Mouse (Mus musculus) hindbrain, embryonic 14.5 days (tissue): ENCODE measurements around the gene Pla2g6. TPM values are rescaled to one million over a fixed set of nuclear protein-coding genes. Genes with fewer than 3 reads are reported as not detected.

ENCODE experiments used
- ATAC-seq: fragments of 200-750 bp; cut with Nextera tagmentation; 2 replicates; pipeline ENCODE4 v1.8.0; 2017; ENCODE audit warnings: moderate number of reproducible peaks, mild to moderate bottlenecking, moderate TSS enrichment, moderate library complexity; ENCODE audit not compliant: low FRiP score
- DNase-seq: peaks from one replicate; pipeline ENCODE4 v3.0.0-alpha.2; 2015; ENCODE audit warnings: low spot score
- H3K27ac ChIP-seq: fragments of 300-500 bp; sonication (generic); 2 replicates; pipeline ENCODE4 v1.5.1; 2014; ENCODE audit warnings: mild to moderate bottlenecking, moderate library complexity
- H3K27me3 ChIP-seq: fragments of 300-500 bp; sonication (generic); 2 replicates; pipeline ENCODE4 v1.6.1; 2014; ENCODE audit warnings: mild to moderate bottlenecking, low read length, mixed read lengths; ENCODE audit not compliant: control insufficient read depth, insufficient read depth
- H3K36me3 ChIP-seq: fragments of 300-500 bp; sonication (generic); replicated peaks from 2 replicates; pipeline ENCODE4 v1.6.1; 2014; ENCODE audit not compliant: control insufficient read depth, insufficient read depth
- H3K4me1 ChIP-seq: fragments of 300-500 bp; sonication (generic); replicated peaks from 2 replicates; pipeline ENCODE4 v1.6.1; 2014; ENCODE audit warnings: antibody characterized with exemption, low read length, mixed read lengths; ENCODE audit not compliant: control insufficient read depth, insufficient read depth
- H3K4me2 ChIP-seq: fragments of 300-500 bp; sonication (generic); replicated peaks from 2 replicates; pipeline ENCODE4 v1.6.1; 2014; ENCODE audit warnings: mild to moderate bottlenecking, moderate library complexity
- H3K4me3 ChIP-seq: fragments of 300-500 bp; sonication (generic); replicated peaks from 2 replicates; pipeline ENCODE4 v1.5.1; 2014; ENCODE audit warnings: mild to moderate bottlenecking, low read length
- H3K9ac ChIP-seq: fragments of 300-500 bp; sonication (generic); 2 replicates; pipeline ENCODE4 v1.6.1; 2014
- H3K9me3 ChIP-seq: fragments of 300-500 bp; sonication (generic); 2 replicates; pipeline ENCODE4 v1.6.1; 2016; ENCODE audit warnings: low read length; ENCODE audit not compliant: control insufficient read depth
- WGBS: fragments of 180-500 bp; shearing (Covaris S2); extraction: QIAGEN DNeasy Blood & Tissue Kit; methylation state at CpG from one replicate; pipeline ENCODE4 v1.1.7; 2014; 5-methylcytosine and 5-hydroxymethylcytosine counted together
- polyA plus RNA-seq: library from polyadenylated mRNA; unstranded; fragments of >200 nt; fragmentation: Nextera tagmentation; extraction: Ambion mirVana; gene quantifications from 2 replicates; pipeline ENCODE4 v1.2.1, GENCODE M21; 2014

Pla2g6 gene
- polyA plus RNA-seq, 1 experiment from 2014 or later = 22.9 TPM

DNA sequence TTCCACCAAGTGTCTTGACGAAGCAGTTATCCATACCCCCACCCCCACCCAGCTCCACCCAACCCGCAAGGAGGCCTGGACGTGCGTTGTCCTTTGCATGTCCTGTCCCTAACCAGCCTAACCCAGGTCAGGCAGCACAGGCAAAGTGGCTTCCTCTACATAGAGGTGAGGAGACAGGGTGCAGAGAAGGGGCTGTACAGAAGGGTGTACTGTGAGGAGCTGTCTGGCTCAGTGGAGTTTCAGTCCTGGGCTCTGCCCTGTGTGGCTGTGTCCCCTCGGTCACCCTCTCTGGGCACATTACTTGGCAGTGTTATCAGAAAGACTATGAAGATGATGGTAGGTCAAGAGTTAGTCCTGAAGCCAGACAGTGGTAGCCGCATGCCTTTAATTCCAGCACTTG, 24.3 kb upstream of the Pla2g6 start:
- H3K4me3 ChIP-seq = no peak overlapping the region
- no peaks in the 10 kb centered on the region for H3K36me3 ChIP-seq
- no peak overlapping the region for H3K4me2 ChIP-seq
- 91% methylated on average over 6 of the region's 6 CpGs for WGBS
- peaks cover 14% of the 10 kb centered on the region for H3K4me1 ChIP-seq
- H3K9me3 ChIP-seq = no peaks in the 10 kb centered on the region
- H3K27ac ChIP-seq = no peak overlapping the region
- ATAC-seq (no peak), DNase-seq (no peak)
- H3K9ac ChIP-seq = no peak overlapping the region
- H3K27me3 ChIP-seq = peaks cover 16% of the 10 kb centered on the region

DNA sequence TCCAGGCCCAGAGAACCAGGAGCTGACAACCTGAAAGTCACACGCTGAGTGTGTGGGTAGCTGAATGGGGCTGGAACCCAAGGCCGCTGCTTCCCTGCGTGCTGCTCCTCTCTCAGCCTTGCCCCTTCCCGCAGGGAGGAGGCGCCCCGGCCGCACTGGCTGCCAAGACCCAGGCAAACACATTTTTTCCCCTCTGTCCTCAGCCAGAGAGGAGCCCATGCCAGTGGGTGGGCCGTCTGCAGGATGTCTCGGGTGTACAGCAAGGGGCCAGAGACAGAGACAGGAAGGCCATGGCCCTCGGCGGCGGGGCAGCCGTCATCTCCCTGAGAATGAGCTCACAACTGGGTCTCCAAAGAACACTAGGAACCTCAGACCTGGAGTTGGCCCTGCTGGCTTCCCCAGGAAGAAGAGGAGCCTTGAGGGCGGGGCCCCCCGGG, 23.2 kb upstream of the Pla2g6 start:
- ATAC-seq = no peak
- Histone ChIP-seq H3K4me3 (no peak overlapping the region), H3K27ac (no peak overlapping the region), H3K9ac (no peak overlapping the region), H3K27me3 (peaks cover 13% of the 10 kb centered on the region), H3K9me3 (no peaks in the 10 kb centered on the region), H3K36me3 (no peaks in the 10 kb centered on the region), H3K4me2 (no peak overlapping the region), H3K4me1 (0 out of 2 replicates have a peak, but pooled peaks cover 5% of the 10 kb centered on the region)
- 28% methylated on average over 15 of the region's 15 CpGs for WGBS
- no peak for DNase-seq

DNA sequence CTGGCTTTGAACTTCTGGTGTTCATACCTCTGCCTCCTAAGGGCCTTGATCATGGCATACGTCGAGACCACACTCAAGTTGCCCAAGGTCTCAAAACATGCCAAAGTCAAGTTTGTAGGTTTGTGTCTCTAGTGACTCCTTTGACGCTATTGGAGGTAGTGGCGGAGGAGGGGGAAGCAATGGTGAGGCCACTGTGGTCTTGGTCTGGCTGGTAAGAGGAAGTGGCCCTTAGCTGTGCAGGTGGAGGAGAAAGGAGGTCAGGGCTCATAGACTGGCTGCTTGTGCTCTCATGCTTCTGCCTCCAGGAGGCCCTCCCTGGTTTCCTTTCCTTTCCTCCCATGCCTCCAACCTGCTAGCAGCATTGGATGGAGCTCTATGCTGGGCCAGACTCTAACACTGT, 22.7 kb upstream of the Pla2g6 start:
- Histone ChIP-seq H3K4me2 (no peak overlapping the region), H3K27me3 (peaks cover 8% of the 10 kb centered on the region), H3K9me3 (no peaks in the 10 kb centered on the region), H3K4me3 (no peak overlapping the region), H3K27ac (no peak overlapping the region), H3K36me3 (no peaks in the 10 kb centered on the region), H3K9ac (no peak overlapping the region), H3K4me1 (0 out of 2 replicates have a peak, but pooled peaks cover 5% of the 10 kb centered on the region)
- ATAC-seq (no peak), DNase-seq (no peak)
- 96% methylated on average over 4 of the region's 4 CpGs for WGBS

DNA sequence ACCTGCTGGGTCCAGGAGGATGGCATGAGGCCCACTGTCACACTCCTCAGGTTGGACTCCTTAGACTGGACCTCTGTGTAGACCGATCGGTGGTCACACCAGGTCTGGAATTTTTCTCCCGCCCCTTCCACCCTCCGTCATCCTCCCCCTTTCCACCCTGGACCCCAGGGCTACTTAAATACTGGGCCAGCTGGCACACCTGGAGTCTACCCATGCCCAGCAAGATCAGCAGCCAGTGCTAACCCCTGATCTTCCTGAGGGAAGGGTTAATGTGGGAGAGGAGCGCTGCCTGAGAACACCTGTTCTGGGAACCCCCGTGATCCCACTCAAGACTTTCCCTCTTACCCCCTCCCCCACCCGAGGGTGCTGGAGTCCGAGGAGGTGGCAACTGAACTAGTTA, 20.5 kb upstream of the Pla2g6 start:
- Histone ChIP-seq H3K9ac (peak overlapping the region; percentile 84; the same call in 1 of the 2 replicates), H3K27me3 (0 out of 2 replicates have a peak, but pooled peaks cover 3% of the 10 kb centered on the region), H3K9me3 (no peaks in the 10 kb centered on the region), H3K27ac (no peak overlapping the region), H3K4me2 (peak overlapping the region; percentile 96), H3K36me3 (no peaks in the 10 kb centered on the region), H3K4me3 (peak overlapping the region; percentile 80), H3K4me1 (0 out of 2 replicates have a peak, but pooled peaks cover 5% of the 10 kb centered on the region)
- DNase-seq (no peak), ATAC-seq (no peak)
- WGBS = 73% methylated on average over 8 of the region's 8 CpGs

DNA sequence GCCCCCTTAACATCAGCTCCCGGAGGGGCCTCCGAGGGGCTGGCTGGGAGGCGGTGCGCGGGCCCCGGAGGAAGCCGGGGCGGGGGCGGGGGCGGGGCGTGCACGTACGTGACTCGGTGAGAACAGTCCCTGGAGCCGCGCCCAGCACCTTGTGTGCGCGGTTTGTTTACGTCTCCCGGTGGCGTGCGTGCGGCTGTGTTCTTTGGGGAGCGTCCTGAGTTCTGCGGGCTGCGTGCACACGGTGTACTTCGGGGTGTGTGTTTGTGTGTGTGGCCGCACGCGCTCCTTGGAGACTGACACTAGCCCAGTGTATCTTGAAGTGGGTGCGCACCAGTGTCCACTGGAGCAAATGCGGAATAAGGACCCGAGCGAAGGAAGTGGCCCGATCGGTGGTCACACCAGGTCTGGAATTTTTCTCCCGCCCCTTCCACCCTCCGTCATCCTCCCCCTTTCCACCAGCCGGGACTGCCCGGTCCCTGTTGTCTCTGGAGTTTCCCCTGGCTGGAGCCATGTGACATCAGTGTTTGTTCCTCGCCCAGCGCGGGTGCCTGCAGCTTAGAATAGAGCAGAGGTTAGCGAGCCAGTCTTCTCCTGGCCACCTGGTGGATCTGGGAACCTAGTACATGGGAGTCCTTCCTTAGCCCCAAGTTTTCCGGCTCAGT, 19.8 kb upstream of the Pla2g6 start:
- peak; percentile 54 for ATAC-seq

DNA sequence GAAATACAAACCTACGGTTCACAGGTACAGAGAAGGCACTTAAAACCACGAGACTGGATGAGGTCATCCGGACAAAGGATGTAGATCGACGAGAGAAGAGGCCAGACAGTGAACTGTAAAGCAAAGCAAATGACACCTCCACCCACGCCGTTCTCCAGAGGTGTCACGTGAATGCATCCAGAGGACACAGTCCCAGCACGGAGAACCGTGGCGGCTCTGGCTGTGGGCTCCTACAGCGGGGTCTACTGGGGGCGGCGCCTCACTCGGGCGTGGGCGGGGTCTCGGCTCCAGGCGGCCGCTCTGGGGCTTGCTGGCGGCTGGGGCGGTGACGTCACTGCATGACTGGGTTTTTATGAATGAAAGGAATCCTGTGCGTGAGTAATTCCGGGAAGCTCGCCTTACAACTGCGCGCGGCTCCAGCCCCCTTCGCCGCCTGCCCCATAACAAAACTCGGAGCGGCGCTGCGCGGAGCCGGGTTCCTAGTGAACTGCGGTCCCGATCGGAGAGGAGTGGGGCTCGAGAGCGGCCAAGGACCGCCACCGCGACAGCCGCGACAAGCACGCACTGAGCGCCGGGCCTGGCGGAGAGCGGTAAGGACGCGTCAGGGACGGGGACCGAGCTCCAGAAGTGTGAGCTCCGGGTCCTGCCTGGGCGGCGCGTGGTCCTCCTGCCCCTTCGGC, 19.1 kb upstream of the Pla2g6 start:
- ATAC-seq = peak; percentile 87
- H3K4me2 ChIP-seq = peak overlapping the region; percentile 96

More for the DNA sequence above, 19.8 kb upstream of the Pla2g6 start:
- Histone ChIP-seq H3K4me3 (peak overlapping the region; percentile 80), H3K27me3 (0 out of 2 replicates have a peak, but pooled peaks cover 3% of the 10 kb centered on the region), H3K27ac (peak overlapping the region; percentile 74), H3K9ac (peak overlapping the region; percentile 84), H3K4me2 (peak overlapping the region; percentile 96), H3K36me3 (no peaks in the 10 kb centered on the region), H3K4me1 (0 out of 2 replicates have a peak, but pooled peaks cover 5% of the 10 kb centered on the region), H3K9me3 (no peaks in the 10 kb centered on the region)
- no peak for DNase-seq
- WGBS = 2% methylated on average over 46 of the region's 46 CpGs

DNA sequence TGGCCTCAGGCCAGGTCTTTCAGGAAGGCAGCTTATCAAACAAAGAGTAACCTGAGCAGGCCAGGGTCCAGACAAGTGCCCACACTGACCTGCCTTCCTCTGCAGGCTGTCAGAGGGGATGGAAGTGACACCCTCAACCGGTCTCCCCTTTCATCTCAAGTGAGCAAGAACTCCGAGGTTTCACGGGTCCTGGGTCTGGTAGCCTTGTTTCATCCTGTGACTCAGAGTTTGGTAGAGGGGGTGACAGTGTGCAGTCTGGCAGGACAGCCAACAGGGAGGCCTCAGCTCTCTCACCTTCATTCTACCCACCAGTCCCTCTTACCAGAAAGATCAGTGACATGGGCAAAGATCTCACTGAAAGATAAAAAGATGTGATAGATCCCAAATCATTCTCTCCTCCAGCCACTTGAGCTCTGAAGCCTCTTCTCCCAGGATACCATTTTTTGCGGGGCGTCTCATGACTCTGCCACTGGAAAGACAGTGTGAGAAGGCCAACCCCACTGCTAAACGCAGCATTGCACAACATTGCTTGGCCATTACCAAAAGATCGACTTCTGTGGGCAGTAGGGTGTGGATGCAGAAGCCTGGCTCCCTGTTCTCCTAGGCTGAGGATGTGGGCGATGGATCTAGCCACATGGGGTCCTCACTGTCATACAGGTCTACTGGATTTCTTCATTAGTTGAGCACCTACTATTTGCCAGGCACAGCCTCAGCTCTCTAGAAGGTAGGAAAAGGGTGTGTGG, 18.0 kb upstream of the Pla2g6 start, which contains the start of gene Maff:
TSS of gene Maff (plus strand) at position 571 of the 743 bp plus-strand sequence.
- no peak for ATAC-seq
- 0 out of 2 replicates have a peak, but pooled peaks cover 5% of the 10 kb centered on the region for H3K4me1 ChIP-seq
- no peak for DNase-seq
- peak within 1 kb of the TSS; percentile 96 for H3K4me2 ChIP-seq
- H3K36me3 ChIP-seq = no peaks in the 10 kb centered on the region
- H3K9me3 ChIP-seq = no peaks in the 10 kb centered on the region
- H3K9ac ChIP-seq = peak within 1 kb of the TSS; percentile 84
- WGBS = 58% methylated on average over 8 of the region's 8 CpGs
- H3K27me3 ChIP-seq = 0 out of 2 replicates have a peak, but pooled peaks cover 3% of the 10 kb centered on the region
- H3K4me3 ChIP-seq = peak within 1 kb of the TSS; percentile 80
- peak within 1 kb of the TSS; percentile 74 for H3K27ac ChIP-seq

More for the DNA sequence above, 19.1 kb upstream of the Pla2g6 start:
- Histone ChIP-seq H3K9me3 (no peaks in the 10 kb centered on the region), H3K27ac (peak overlapping the region; percentile 74), H3K27me3 (0 out of 2 replicates have a peak, but pooled peaks cover 3% of the 10 kb centered on the region), H3K9ac (peak overlapping the region; percentile 84), H3K4me1 (0 out of 2 replicates have a peak, but pooled peaks cover 5% of the 10 kb centered on the region), H3K4me3 (peak overlapping the region; percentile 80), H3K36me3 (no peaks in the 10 kb centered on the region)
- under 1% methylated on average over 61 of the region's 61 CpGs for whole genome bisulfite sequencing
- peak; percentile 91 for DNase-seq

DNA sequence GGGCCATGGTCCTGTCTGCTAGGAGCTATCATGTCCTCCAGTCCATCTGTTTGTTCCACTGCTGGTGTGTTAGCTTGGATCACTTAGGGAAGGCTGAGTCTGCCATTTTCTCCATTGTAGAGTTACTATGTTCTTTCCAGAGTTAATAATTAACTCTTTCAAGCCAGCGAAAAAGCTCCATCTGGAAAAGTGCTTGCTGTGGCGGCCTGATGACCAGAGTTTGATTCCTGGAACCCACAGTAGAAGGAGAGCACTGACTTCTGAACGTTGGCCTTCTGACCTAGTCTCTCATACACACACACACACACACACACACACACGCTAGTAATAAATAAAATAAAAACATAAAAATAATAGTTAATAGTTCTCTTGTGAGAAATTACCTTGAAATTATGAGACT, 16.4 kb upstream of the Pla2g6 start:
- ATAC-seq (no peak), DNase-seq (no peak)
- H3K36me3 ChIP-seq = no peaks in the 10 kb centered on the region
- H3K27ac ChIP-seq = no peak overlapping the region
- H3K9me3 ChIP-seq = no peaks in the 10 kb centered on the region
- no peak overlapping the region for H3K4me3 ChIP-seq
- no peak overlapping the region for H3K9ac ChIP-seq
- 70% methylated on average over 4 of the region's 4 CpGs for WGBS
- H3K4me2 ChIP-seq = no peak overlapping the region
- 0 out of 2 replicates have a peak, but pooled peaks cover 3% of the 10 kb centered on the region for H3K27me3 ChIP-seq
- 0 out of 2 replicates have a peak, but pooled peaks cover 5% of the 10 kb centered on the region for H3K4me1 ChIP-seq
